Mouse (Mus musculus) ES-E14 (cell line): Measurements from ENCODE around the gene Pxk.

Source experiments
- CHD2 ChIP-seq: IDR thresholded peaks from 2 replicates; pipeline ENCODE4 v1.6.1; 2014; ENCODE audit warnings: mild to moderate bottlenecking, low read depth, low read length, inconsistent platforms
- HCFC1 ChIP-seq: IDR thresholded peaks from 2 replicates; pipeline ENCODE4 v1.6.1; 2012; ENCODE audit warnings: low read length, inconsistent platforms, borderline replicate concordance; ENCODE audit not compliant: insufficient read depth

DNA sequence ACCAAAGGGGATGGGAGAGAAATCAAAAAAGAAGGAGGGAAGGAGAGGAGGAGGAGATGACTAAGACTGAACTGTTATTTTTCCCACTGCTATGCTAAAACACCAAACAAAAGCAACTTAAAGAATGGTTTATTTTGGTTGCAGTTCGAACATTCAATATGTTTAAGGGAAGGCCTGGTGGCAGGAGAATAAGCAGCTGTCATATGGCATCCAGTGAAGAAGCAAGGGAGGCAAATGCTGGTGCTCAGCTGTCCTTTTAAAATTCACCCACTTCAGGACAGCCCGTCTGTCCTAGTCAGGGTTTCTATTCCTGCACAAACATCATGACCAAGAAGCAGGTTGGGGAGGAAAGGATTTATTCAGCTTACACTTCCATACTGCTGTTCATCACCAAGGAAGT, 19.4 kb downstream of the Pxk start:
- no peak for TF ChIP-seq HCFC1
- no peak for TF ChIP-seq CHD2
